Comparison of ENCODE assay signal across 8 mouse cellular contexts in the genomic region with DNA sequence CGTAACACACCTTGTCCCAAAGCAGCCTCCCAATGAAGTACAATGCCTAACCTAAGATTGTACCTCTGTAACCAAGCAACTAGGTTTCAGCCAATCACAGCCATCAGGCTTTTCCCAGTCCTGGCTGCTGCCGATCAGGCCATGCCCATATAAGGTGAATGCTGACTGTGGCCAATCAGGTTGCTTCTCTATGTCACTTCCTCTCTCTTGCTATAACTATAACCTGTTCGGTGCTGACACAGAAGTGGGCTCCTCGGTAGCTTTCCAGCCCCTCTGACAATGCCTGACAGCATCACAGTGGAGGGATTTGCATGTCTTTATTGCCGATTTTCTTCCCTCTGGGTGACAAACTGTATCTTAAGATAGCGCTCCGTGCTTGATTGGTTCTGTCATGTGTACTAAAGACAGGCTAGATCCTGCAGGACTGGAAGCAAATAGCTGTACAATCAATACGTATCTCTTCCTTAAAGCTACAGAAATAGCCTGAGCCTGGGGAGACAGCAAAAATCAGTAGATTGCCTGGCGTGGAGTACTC.
A peak's percentile ranks its signal among the peaks of the same experiment; 100 is the strongest.
DNase-seq lines count a peak whose midpoint lies in the region; ATAC-seq lines count a peak whose summit lies in the region.

No protein-coding gene starts in this region.

- H3K27ac ChIP-seq in neural tube, embryonic 14.5 days (ENCODE audit: low read depth, low read length): peak overlapping the region; percentile 93

- peak overlapping the region; percentile 51 for H3K4me2 ChIP-seq in neural tube, embryonic 14.5 days (ENCODE audit: low read depth, low read length)

- intact Hi-C loops in left cerebral cortex, postnatal 25 days (cut with DNase I): loop anchor here (2.0 kb wide), 1 partner anchor 45 kb away; no protein-coding TSS in a partner anchor
- intact Hi-C loops in gastrocnemius, postnatal 14 days (cut with DNase I; ENCODE audit: low total_unique reads): no loop called here

- 52% methylated on average over 9 of the region's 9 CpGs for WGBS in neural tube, embryonic 14.5 days

- DNase-seq in R1 (ENCODE audit: low read depth, low spot score): peak; percentile 98
- peak; percentile 70 to 79 for DNase-seq in cerebellum, postnatal 36 days
- DNase-seq in heart, adult 18-20 months: peak; percentile 49 to 54
- DNase-seq in kidney, adult 18-20 months: peak; percentile 29
- peak; percentile 90 to 97 for DNase-seq in left cerebral cortex, postnatal 25 days (ENCODE audit: low spot score in 2 of 2)
- DNase-seq in gastrocnemius, postnatal 14 days: no peak
- no peak for DNase-seq in thymus, adult 18-20 months

- no peaks in the 10 kb centered on the region for H3K27me3 ChIP-seq in neural tube, embryonic 14.5 days (ENCODE audit: control insufficient read depth, insufficient read depth, low read length)

- no peaks in the 10 kb centered on the region for H3K9me3 ChIP-seq in neural tube, embryonic 14.5 days (ENCODE audit: control insufficient read depth, low read length)

- peak overlapping the region; percentile 47 for H3K9ac ChIP-seq in neural tube, embryonic 14.5 days (replicated peaks; ENCODE audit: low read depth, low read length)

- no peaks in the 10 kb centered on the region for H3K36me3 ChIP-seq in neural tube, embryonic 14.5 days (ENCODE audit: control insufficient read depth, insufficient read depth, low read length)

- H3K4me1 ChIP-seq in neural tube, embryonic 14.5 days (ENCODE audit: control insufficient read depth, insufficient read depth, low read length): peaks cover under 1% of the 10 kb centered on the region; the same call in 1 of the 2 replicates

- peak overlapping the region; percentile 27 for H3K4me3 ChIP-seq in neural tube, embryonic 14.5 days (ENCODE audit: low read depth, low read length)

- ATAC-seq in neural tube, embryonic 14.5 days (ENCODE audit: low read depth): peak; percentile 100

Comparison
In these comparisons a context has a peak if more than half of its experiments do, and no peak if none do; other contexts are left out.
1. DNase-seq: peak in R1 (single experiment), cerebellum, postnatal 36 days (2 of 2), heart, adult 18-20 months (2 of 2), kidney, adult 18-20 months (single experiment) and left cerebral cortex, postnatal 25 days (2 of 2); none in gastrocnemius, postnatal 14 days (single experiment) and thymus, adult 18-20 months (0 of 2).